Mouse (Mus musculus) MEL (cell line): ENCODE data around the gene Hist3h2a.
A peak's percentile ranks its signal among the peaks of the same experiment; 100 is the strongest.

ENCODE experiments used
- CHD2 ChIP-seq: IDR thresholded peaks from 2 replicates; pipeline ENCODE4 v1.6.1; 2011; ENCODE audit warnings: low read length, improper control_type of control experiment
- CTCF ChIP-seq, 3 experiments: IDR thresholded peaks in 2 of 3; conservative IDR thresholded peaks in 1 of 3; 2 replicates each; pipeline ENCODE4 v1.5.1; 2011 to 2012; ENCODE audit warnings: low read length in 3 of 3, low read depth in 2 of 3, mild to moderate bottlenecking in 2 of 3, improper control_type of control experiment in 1 of 3, inconsistent platforms in 1 of 3, mixed read lengths in 1 of 3, moderate library complexity in 1 of 3; ENCODE audit not compliant: control insufficient read depth in 1 of 3, insufficient read depth in 1 of 3, poor library complexity in 1 of 3, severe bottlenecking in 1 of 3
- E2F4 ChIP-seq: IDR thresholded peaks from 2 replicates; pipeline ENCODE4 v1.6.1; 2011; ENCODE audit warnings: low read depth, low read length, improper control_type of control experiment, borderline replicate concordance
- EP300 ChIP-seq, 2 experiments: IDR thresholded peaks; 2 replicates each; pipeline ENCODE4 v1.6.1; 2011; ENCODE audit warnings: improper control_type of control experiment in 2 of 2, low read length in 2 of 2, low read depth in 1 of 2, mild to moderate bottlenecking in 1 of 2
- GABPA ChIP-seq: IDR thresholded peaks from 2 replicates; pipeline ENCODE4 v1.6.1; 2012; ENCODE audit warnings: low read depth, mild to moderate bottlenecking, inconsistent platforms, low read length, improper control_type of control experiment, moderate library complexity
- HCFC1 ChIP-seq: IDR thresholded peaks from 2 replicates; pipeline ENCODE4 v1.6.1; 2012; ENCODE audit warnings: low read depth, mild to moderate bottlenecking, inconsistent platforms, low read length, improper control_type of control experiment, moderate library complexity
- JUND ChIP-seq: IDR thresholded peaks from 2 replicates; pipeline ENCODE4 v1.6.1; 2011; ENCODE audit warnings: low read depth, mild to moderate bottlenecking, improper control_type of control experiment, low read length
- MAX ChIP-seq: IDR thresholded peaks from 2 replicates; pipeline ENCODE4 v1.6.1; 2011; ENCODE audit warnings: low read length, improper control_type of control experiment
- MEF2A ChIP-seq: IDR thresholded peaks from 2 replicates; pipeline ENCODE4 v1.6.1; 2014; ENCODE audit warnings: low read depth, mild to moderate bottlenecking, inconsistent platforms, low read length, improper control_type of control experiment; ENCODE audit not compliant: poor library complexity, insufficient replicate concordance, severe bottlenecking; ENCODE audit errors: extremely low read depth
- MXI1 ChIP-seq: IDR thresholded peaks from 2 replicates; pipeline ENCODE4 v1.6.1; 2011; ENCODE audit warnings: mild to moderate bottlenecking, low read depth, low read length, improper control_type of control experiment
- NELFE ChIP-seq: IDR thresholded peaks from 2 replicates; pipeline ENCODE4 v1.6.1; 2011; ENCODE audit warnings: low read depth, low read length, improper control_type of control experiment
- POLR2A ChIP-seq, 2 experiments: IDR thresholded peaks; 2 replicates each; pipeline ENCODE4 v1.6.1; 2011 to 2012; ENCODE audit warnings: low read length in 2 of 2, mild to moderate bottlenecking in 2 of 2, control low read depth in 1 of 2, improper control_type of control experiment in 1 of 2, low read depth in 1 of 2, moderate library complexity in 1 of 2; ENCODE audit not compliant: control insufficient read depth in 1 of 2, insufficient read depth in 1 of 2, poor library complexity in 1 of 2
- SMC3 ChIP-seq: IDR thresholded peaks from 2 replicates; pipeline ENCODE4 v1.6.1; 2011; ENCODE audit warnings: low read depth, low read length, improper control_type of control experiment

DNA sequence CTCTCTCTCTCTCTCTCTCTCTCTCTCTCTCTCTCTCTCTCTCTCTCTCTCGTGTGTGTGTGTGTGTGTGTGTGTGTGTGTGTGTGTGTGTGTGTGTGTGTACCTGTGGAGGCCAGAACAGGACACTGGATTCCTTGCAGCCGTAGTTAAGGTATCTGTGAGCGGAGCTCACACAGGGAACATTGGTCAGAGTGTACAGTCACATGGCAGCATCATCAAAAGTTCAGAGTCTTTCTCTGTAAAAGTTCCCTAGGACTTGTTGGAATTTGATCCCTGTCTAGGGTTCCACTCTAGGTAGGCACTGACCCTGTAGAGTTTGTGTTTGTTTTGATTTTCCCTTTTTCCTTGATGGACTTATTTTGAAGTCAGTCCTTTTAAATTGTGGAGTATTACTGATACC is 27.8 kb upstream of the Hist3h2a start:
- TF ChIP-seq CTCF (IDR thresholded peaks at IDR 0.05 in 2 of 3, conservative IDR thresholded peaks at IDR 0.05 in 1 of 3; ENCODE audit: control insufficient read depth in 1 of 3, insufficient read depth in 1 of 3, low read depth in 2 of 3, low read length in 3 of 3, poor library complexity in 1 of 3, severe bottlenecking in 1 of 3) (no peak), POLR2A (IDR thresholded peaks at IDR 0.05; ENCODE audit: control insufficient read depth in 1 of 2, insufficient read depth in 1 of 2, low read depth in 1 of 2, low read length in 2 of 2, poor library complexity in 1 of 2) (no peak), SMC3 (no peak), CHD2 (no peak), HCFC1 (no peak), MXI1 (no peak), MAX (0 out of 2 replicates have a peak, but pooled peaks have one; percentile 22), JUND (no peak), MEF2A (no peak), GABPA (no peak), EP300 (IDR thresholded peaks at IDR 0.05; ENCODE audit: low read depth in 1 of 2, low read length in 2 of 2) (no peak), NELFE (no peak), E2F4 (no peak)
